Mouse (Mus musculus): ENCODE results near the gene Ccdc28a. TPM values are rescaled to one million over a fixed set of nuclear protein-coding genes. Genes with fewer than 3 reads are reported as not detected.
A peak's percentile ranks its signal among the peaks of the same experiment; 100 is the strongest.

Gene Ccdc28a
- polyA plus RNA-seq, 1 experiment = 64.7 TPM

- H3K4me1 ChIP-seq (ENCODE audit: control insufficient read depth, insufficient read depth, low read length) = no peaks in the 10 kb centered on the region; the same call in 1 of the 2 replicates
- H3K4me3 ChIP-seq (ENCODE audit: insufficient read depth, low read length) = no peak overlapping the region
- TF ChIP-seq POLR2A (IDR thresholded peaks at IDR 0.05; ENCODE audit: extremely low read depth, insufficient read depth, low read length) = no peak
- TF ChIP-seq CTCF (IDR thresholded peaks at IDR 0.05; ENCODE audit: extremely low read depth, insufficient read depth, low read length) = no peak
- no peak overlapping the region for H3K27ac ChIP-seq (ENCODE audit: insufficient read depth, low read length)
Measured at GRCm38 (mm10) chr10:18224386-18224785, 10.4 kb downstream of the Ccdc28a start.

- TF ChIP-seq POLR2A (IDR thresholded peaks at IDR 0.05; ENCODE audit: extremely low read depth, insufficient read depth, low read length) = no peak
- TF ChIP-seq CTCF (IDR thresholded peaks at IDR 0.05; ENCODE audit: extremely low read depth, insufficient read depth, low read length) = no peak
- no peak overlapping the region for H3K27ac ChIP-seq (ENCODE audit: insufficient read depth, low read length)
- H3K4me1 ChIP-seq (ENCODE audit: control insufficient read depth, insufficient read depth, low read length) = no peaks in the 10 kb centered on the region
- H3K4me3 ChIP-seq (ENCODE audit: insufficient read depth, low read length) = no peak overlapping the region
Measured at GRCm38 (mm10) chr10:18219351-18219750, 15.4 kb downstream of the Ccdc28a start.

- no peak overlapping the region for H3K4me3 ChIP-seq (ENCODE audit: insufficient read depth, low read length)
- no peaks in the 10 kb centered on the region for H3K4me1 ChIP-seq (ENCODE audit: control insufficient read depth, insufficient read depth, low read length)
- TF ChIP-seq CTCF (IDR thresholded peaks at IDR 0.05; ENCODE audit: extremely low read depth, insufficient read depth, low read length) (no peak), POLR2A (IDR thresholded peaks at IDR 0.05; ENCODE audit: extremely low read depth, insufficient read depth, low read length) (no peak)
- H3K27ac ChIP-seq (ENCODE audit: insufficient read depth, low read length) = no peak overlapping the region
Measured at GRCm38 (mm10) chr10:18214124-18214523, 20.7 kb downstream of the Ccdc28a start.

GRCm38 (mm10) chr10:18213373-18213772 lies 21.4 kb downstream of the Ccdc28a start:
- no peak overlapping the region for H3K27ac ChIP-seq (ENCODE audit: insufficient read depth, low read length)
- TF ChIP-seq POLR2A (IDR thresholded peaks at IDR 0.05; ENCODE audit: extremely low read depth, insufficient read depth, low read length) (no peak), CTCF (IDR thresholded peaks at IDR 0.05; ENCODE audit: extremely low read depth, insufficient read depth, low read length) (no peak)
- no peaks in the 10 kb centered on the region for H3K4me1 ChIP-seq (ENCODE audit: control insufficient read depth, insufficient read depth, low read length)
- H3K4me3 ChIP-seq (ENCODE audit: insufficient read depth, low read length) = no peak overlapping the region

GRCm38 (mm10) chr10:18210726-18211125 lies 24.1 kb downstream of the Ccdc28a start, which contains the start of gene Ect2l:
Ect2l (minus strand) TSS chr10:18210890.
- H3K4me3 ChIP-seq (ENCODE audit: insufficient read depth, low read length) = no peak within 1 kb of the TSS
- TF ChIP-seq CTCF (IDR thresholded peaks at IDR 0.05; ENCODE audit: extremely low read depth, insufficient read depth, low read length) (peak; percentile 71), POLR2A (IDR thresholded peaks at IDR 0.05; ENCODE audit: extremely low read depth, insufficient read depth, low read length) (no peak)
- no peaks in the 10 kb centered on the region for H3K4me1 ChIP-seq (ENCODE audit: control insufficient read depth, insufficient read depth, low read length)
- H3K27ac ChIP-seq (ENCODE audit: insufficient read depth, low read length) = no peak within 1 kb of the TSS

GRCm38 (mm10) chr10:18210119-18210518 lies 24.7 kb downstream of the Ccdc28a start:
- Histone ChIP-seq H3K4me3 (ENCODE audit: insufficient read depth, low read length) (no peak overlapping the region), H3K4me1 (ENCODE audit: control insufficient read depth, insufficient read depth, low read length) (no peaks in the 10 kb centered on the region), H3K27ac (ENCODE audit: insufficient read depth, low read length) (no peak overlapping the region)
- no peak for TF ChIP-seq POLR2A (IDR thresholded peaks at IDR 0.05; ENCODE audit: extremely low read depth, insufficient read depth, low read length)
- TF ChIP-seq CTCF (IDR thresholded peaks at IDR 0.05; ENCODE audit: extremely low read depth, insufficient read depth, low read length) = no peak

- H3K4me3 ChIP-seq (ENCODE audit: insufficient read depth, low read length) = no peak overlapping the region
- H3K4me1 ChIP-seq (ENCODE audit: control insufficient read depth, insufficient read depth, low read length) = no peaks in the 10 kb centered on the region
- TF ChIP-seq CTCF (IDR thresholded peaks at IDR 0.05; ENCODE audit: extremely low read depth, insufficient read depth, low read length) = no peak
- TF ChIP-seq POLR2A (IDR thresholded peaks at IDR 0.05; ENCODE audit: extremely low read depth, insufficient read depth, low read length) = no peak
- H3K27ac ChIP-seq (ENCODE audit: insufficient read depth, low read length) = no peak overlapping the region
Measured at GRCm38 (mm10) chr10:18204067-18204466, 30.7 kb downstream of the Ccdc28a start.

GRCm38 (mm10) chr10:18202401-18202800 lies 32.4 kb downstream of the Ccdc28a start:
- no peaks in the 10 kb centered on the region for H3K4me1 ChIP-seq (ENCODE audit: control insufficient read depth, insufficient read depth, low read length)
- no peak for TF ChIP-seq POLR2A (IDR thresholded peaks at IDR 0.05; ENCODE audit: extremely low read depth, insufficient read depth, low read length)
- no peak for TF ChIP-seq CTCF (IDR thresholded peaks at IDR 0.05; ENCODE audit: extremely low read depth, insufficient read depth, low read length)
- H3K27ac ChIP-seq (ENCODE audit: insufficient read depth, low read length) = no peak overlapping the region
- no peak overlapping the region for H3K4me3 ChIP-seq (ENCODE audit: insufficient read depth, low read length)

GRCm38 (mm10) chr10:18200656-18201055 lies 34.1 kb downstream of the Ccdc28a start:
- Histone ChIP-seq H3K4me3 (ENCODE audit: insufficient read depth, low read length) (no peak overlapping the region), H3K4me1 (ENCODE audit: control insufficient read depth, insufficient read depth, low read length) (no peaks in the 10 kb centered on the region), H3K27ac (ENCODE audit: insufficient read depth, low read length) (no peak overlapping the region)
- TF ChIP-seq POLR2A (IDR thresholded peaks at IDR 0.05; ENCODE audit: extremely low read depth, insufficient read depth, low read length) (no peak), CTCF (IDR thresholded peaks at IDR 0.05; ENCODE audit: extremely low read depth, insufficient read depth, low read length) (no peak)

GRCm38 (mm10) chr10:18199919-18200318 lies 34.9 kb downstream of the Ccdc28a start:
- Histone ChIP-seq H3K27ac (ENCODE audit: insufficient read depth, low read length) (no peak overlapping the region), H3K4me1 (ENCODE audit: control insufficient read depth, insufficient read depth, low read length) (no peaks in the 10 kb centered on the region), H3K4me3 (ENCODE audit: insufficient read depth, low read length) (no peak overlapping the region)
- TF ChIP-seq CTCF (IDR thresholded peaks at IDR 0.05; ENCODE audit: extremely low read depth, insufficient read depth, low read length) (no peak), POLR2A (IDR thresholded peaks at IDR 0.05; ENCODE audit: extremely low read depth, insufficient read depth, low read length) (no peak)

Measured in cortical plate, adult 2 months (tissue).